In the genomic region with DNA sequence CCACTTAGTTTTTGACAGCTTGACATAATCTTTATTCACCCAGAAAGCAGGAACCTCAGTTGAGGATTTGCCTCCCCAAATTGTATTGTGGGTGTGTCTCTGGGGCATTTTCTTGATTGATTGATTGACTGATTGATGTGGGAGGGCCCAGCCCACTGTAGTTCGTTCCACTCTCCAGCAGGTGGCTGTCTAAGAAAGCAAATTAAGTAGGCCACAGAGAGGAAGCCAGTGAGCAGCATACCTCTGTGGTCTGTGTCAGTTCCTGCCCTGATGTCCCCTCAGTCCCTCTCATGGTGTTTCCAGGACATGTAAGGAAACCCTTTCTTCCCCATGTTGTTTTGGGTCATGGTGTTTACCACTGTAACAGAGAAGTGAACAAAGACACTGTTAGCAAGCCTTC, we compare ENCODE assay signal across 8 mouse cellular contexts. TPM values are rescaled to one million over a fixed set of nuclear protein-coding genes. Genes with fewer than 3 reads are reported as not detected.
DNase-seq lines count a peak whose midpoint lies in the region; ATAC-seq and TF ChIP-seq lines count a peak whose summit lies in the region.

No protein-coding gene starts in this region.

- H3K9ac ChIP-seq in kidney, postnatal 0 days (ENCODE audit: low read depth, low read length), result no peak overlapping the region
- no peak overlapping the region for H3K9ac ChIP-seq in liver, postnatal 0 days (replicated peaks)

- WGBS in kidney, postnatal 0 days, result 21% methylated on average over 1 of the region's 1 CpGs
- WGBS in liver, postnatal 0 days (ENCODE audit: insufficient replicate concordance), result 0% methylated on average over 1 of the region's 1 CpGs

- H3K4me3 ChIP-seq in bone marrow macrophage, adult 2 months (ENCODE audit: insufficient read depth, low read length), result no peak overlapping the region
- no peak overlapping the region for H3K4me3 ChIP-seq in kidney, postnatal 0 days (replicated peaks; ENCODE audit: low read depth, low read length)
- H3K4me3 ChIP-seq in liver, postnatal 0 days (ENCODE audit: low read depth, low read length), result no peak overlapping the region

- no peak for TF ChIP-seq POLR2A in bone marrow macrophage, adult 2 months (IDR thresholded peaks at IDR 0.05; ENCODE audit: borderline replicate concordance, low read depth, low read length)

- ATAC-seq in kidney, postnatal 0 days (replicated peaks; ENCODE audit: low FRiP score, low read depth), result no peak; the same call in 1 of the 2 replicates
- ATAC-seq in liver, postnatal 0 days, result 0 out of 2 replicates have a peak, but pooled peaks have one; percentile 38

- no peak overlapping the region for H3K27ac ChIP-seq in bone marrow macrophage, adult 2 months (ENCODE audit: insufficient read depth, low read depth, low read length)
- no peak overlapping the region for H3K27ac ChIP-seq in kidney, postnatal 0 days
- H3K27ac ChIP-seq in liver, postnatal 0 days (ENCODE audit: low read depth), result no peak overlapping the region

- no peak for TF ChIP-seq EP300 in liver, postnatal 0 days (IDR thresholded peaks at IDR 0.05; ENCODE audit: low read depth)

- H3K4me1 ChIP-seq in bone marrow macrophage, adult 2 months (ENCODE audit: control insufficient read depth, insufficient read depth, low read length), result no peaks in the 10 kb centered on the region
- no peaks in the 10 kb centered on the region for H3K4me1 ChIP-seq in kidney, postnatal 0 days (replicated peaks; ENCODE audit: insufficient read depth, low read length)
- H3K4me1 ChIP-seq in liver, postnatal 0 days (ENCODE audit: insufficient read depth), result no peaks in the 10 kb centered on the region

- H3K4me2 ChIP-seq in kidney, postnatal 0 days (ENCODE audit: low read length), result no peak overlapping the region
- no peak overlapping the region for H3K4me2 ChIP-seq in liver, postnatal 0 days (ENCODE audit: low read depth, low read length)

- DNase-seq in adrenal gland, adult (ENCODE audit: inconsistent age in 2 of 2, low spot score in 1 of 2), result peak; percentile 7 to 63
- DNase-seq in adrenal gland, postnatal 4 days (ENCODE audit: low spot score in 2 of 2), result no peak
- peak; percentile 61 to 67 for DNase-seq in B cell, adult 2 months
- DNase-seq in frontal cortex, postnatal 25 days (ENCODE audit: low spot score in 2 of 2), result peak; percentile 25 to 27
- peak; percentile 57 for DNase-seq in kidney, postnatal 0 days (ENCODE audit: low spot score)
- peak; percentile 52 for DNase-seq in liver, postnatal 0 days
- DNase-seq in retina, embryonic 14.5 days (ENCODE audit: low spot score), result peak; percentile 51

- H3K27me3 ChIP-seq in kidney, postnatal 0 days (ENCODE audit: insufficient read depth, low read length), result no peaks in the 10 kb centered on the region
- no peaks in the 10 kb centered on the region for H3K27me3 ChIP-seq in liver, postnatal 0 days (ENCODE audit: insufficient read depth, low read length)

- peak; percentile 72 for TF ChIP-seq CTCF in bone marrow macrophage, adult 2 months (IDR thresholded peaks at IDR 0.05; ENCODE audit: low read depth, low read length)
- peak; percentile 83 for TF ChIP-seq CTCF in kidney, postnatal 0 days (IDR thresholded peaks at IDR 0.05; ENCODE audit: low read depth)
- TF ChIP-seq CTCF in liver, postnatal 0 days (IDR thresholded peaks at IDR 0.05; ENCODE audit: low read depth), result peak; percentile 81

- H3K9me3 ChIP-seq in kidney, postnatal 0 days (replicated peaks; ENCODE audit: low read length), result no peaks in the 10 kb centered on the region
- H3K9me3 ChIP-seq in liver, postnatal 0 days (ENCODE audit: low read length), result no peaks in the 10 kb centered on the region

- H3K36me3 ChIP-seq in kidney, postnatal 0 days (ENCODE audit: insufficient read depth, low read length), result no peaks in the 10 kb centered on the region; the same call in 1 of the 2 replicates
- peaks cover 11% of the 10 kb centered on the region for H3K36me3 ChIP-seq in liver, postnatal 0 days (replicated peaks; ENCODE audit: insufficient read depth, low read length)

RNA-seq across cellular contexts. Expression of a gene that starts 59.2 kb away (rescaled TPM):
- total RNA-seq in adrenal gland, postnatal 4 days (2021), result 10 to 100 TPM; 26.1 to 30.2 TPM
- 1.8 and 2.1 TPM in 2 replicates for polyA plus RNA-seq in bone marrow macrophage, adult 2 months (2012; ENCODE audit: insufficient read depth, insufficient read length, missing spikeins)
- 7.1 and 8.5 TPM in 2 replicates for polyA plus RNA-seq in kidney, postnatal 0 days (2015; fragmentation: Nextera tagmentation; extraction: Ambion mirVana)
- polyA plus RNA-seq in liver, postnatal 0 days (2015; fragmentation: Nextera tagmentation; extraction: Ambion mirVana), result 5.4 and 6.1 TPM in 2 replicates

Comparison
In these comparisons a context has a peak if more than half of its experiments do, and no peak if none do; other contexts are left out.
1. DNase-seq: peak in adrenal gland, adult (2 of 2), B cell, adult 2 months (2 of 2), frontal cortex, postnatal 25 days (2 of 2), kidney, postnatal 0 days (single experiment), liver, postnatal 0 days (single experiment) and retina, embryonic 14.5 days (single experiment); none in adrenal gland, postnatal 4 days (0 of 2).
2. Peak in every context shown above with its lines, with median percentiles within 50 percentile points of each other: CTCF ChIP-seq.